Mouse (Mus musculus) limb, embryonic 12.5 days (tissue): Measurements from ENCODE around the gene Recql5. TPM values are rescaled to one million over a fixed set of nuclear protein-coding genes. Genes with fewer than 3 reads are reported as not detected.

ENCODE experiments used
- ATAC-seq: fragments of 200-750 bp; cut with Nextera tagmentation; 2 replicates; pipeline ENCODE4 v1.8.0; 2017; ENCODE audit warnings: low read depth, moderate TSS enrichment; ENCODE audit not compliant: insufficient number of reproducible peaks, insufficient read depth, low FRiP score, low TSS enrichment
- H3K27ac ChIP-seq: fragments of 300-500 bp; sonication (generic); 2 replicates; pipeline ENCODE4 v1.5.1; 2016; ENCODE audit warnings: mild to moderate bottlenecking, moderate library complexity
- H3K27me3 ChIP-seq: fragments of 300-500 bp; sonication (generic); 2 replicates; pipeline ENCODE4 v1.6.1; 2016; ENCODE audit warnings: mild to moderate bottlenecking, moderate library complexity
- H3K36me3 ChIP-seq: fragments of 300-500 bp; sonication (generic); 2 replicates; pipeline ENCODE4 v1.6.1; 2016; ENCODE audit warnings: mild to moderate bottlenecking, moderate library complexity
- H3K4me1 ChIP-seq: fragments of 300-500 bp; sonication (generic); replicated peaks from 2 replicates; pipeline ENCODE4 v1.6.1; 2016
- H3K4me2 ChIP-seq: fragments of 300-500 bp; sonication (generic); 2 replicates; pipeline ENCODE4 v1.6.1; 2016; ENCODE audit warnings: mild to moderate bottlenecking, moderate library complexity
- H3K4me3 ChIP-seq: fragments of 300-500 bp; sonication (generic); replicated peaks from 2 replicates; pipeline ENCODE4 v1.5.1; 2016; ENCODE audit warnings: mild to moderate bottlenecking
- H3K9ac ChIP-seq: fragments of 300-500 bp; sonication (generic); replicated peaks from 2 replicates; pipeline ENCODE4 v1.6.1; 2016; ENCODE audit warnings: mild to moderate bottlenecking, moderate library complexity
- H3K9me3 ChIP-seq: fragments of 300-500 bp; sonication (generic); 2 replicates; pipeline ENCODE4 v1.6.1; 2016; ENCODE audit warnings: mild to moderate bottlenecking, moderate library complexity
- WGBS: fragments of 180-500 bp; shearing (Covaris S2); methylation state at CpG from one replicate; pipeline ENCODE4 v1.1.7; 2016; 5-methylcytosine and 5-hydroxymethylcytosine counted together
- polyA plus RNA-seq: library from polyadenylated mRNA; unstranded; fragments of >200 nt; fragmentation: Nextera tagmentation; extraction: Ambion mirVana; gene quantifications from 2 replicates; pipeline ENCODE4 v1.2.1, GENCODE M21; 2016

The Recql5 gene
- polyA plus RNA-seq, 1 experiment from 2014 or later, result 24.7 TPM

DNA sequence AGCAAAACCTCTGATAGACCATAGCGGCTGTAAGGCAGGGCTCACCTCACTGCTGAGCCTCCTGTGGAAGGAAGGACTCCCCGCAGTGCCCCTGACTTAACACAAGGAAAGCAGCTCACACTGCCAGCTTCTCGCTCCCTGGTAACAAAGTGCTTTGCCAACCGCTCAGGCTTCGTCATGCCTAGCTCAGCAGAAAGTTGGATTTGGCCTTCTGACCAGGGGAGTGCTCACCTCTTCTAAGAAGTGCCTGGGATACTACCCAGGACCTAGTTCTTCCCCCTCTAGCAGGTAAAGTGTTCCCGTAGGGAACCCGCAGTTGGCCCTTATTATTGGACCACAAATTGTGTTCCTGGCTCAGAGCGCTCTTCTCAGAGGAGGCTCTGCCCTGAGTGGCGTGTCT is 25.7 kb upstream of the Recql5 start:
- H3K27me3 ChIP-seq, result no peaks in the 10 kb centered on the region
- no peaks in the 10 kb centered on the region for H3K9me3 ChIP-seq
- no peak for ATAC-seq
- no peak overlapping the region for H3K4me3 ChIP-seq
- no peak overlapping the region for H3K4me2 ChIP-seq
- H3K27ac ChIP-seq, result no peak overlapping the region
- H3K36me3 ChIP-seq, result peaks cover 89% of the 10 kb centered on the region
- 0 out of 2 replicates have a peak, but pooled peaks cover 6% of the 10 kb centered on the region for H3K4me1 ChIP-seq
- WGBS, result 96% methylated on average over 9 of the region's 9 CpGs
- no peak overlapping the region for H3K9ac ChIP-seq

DNA sequence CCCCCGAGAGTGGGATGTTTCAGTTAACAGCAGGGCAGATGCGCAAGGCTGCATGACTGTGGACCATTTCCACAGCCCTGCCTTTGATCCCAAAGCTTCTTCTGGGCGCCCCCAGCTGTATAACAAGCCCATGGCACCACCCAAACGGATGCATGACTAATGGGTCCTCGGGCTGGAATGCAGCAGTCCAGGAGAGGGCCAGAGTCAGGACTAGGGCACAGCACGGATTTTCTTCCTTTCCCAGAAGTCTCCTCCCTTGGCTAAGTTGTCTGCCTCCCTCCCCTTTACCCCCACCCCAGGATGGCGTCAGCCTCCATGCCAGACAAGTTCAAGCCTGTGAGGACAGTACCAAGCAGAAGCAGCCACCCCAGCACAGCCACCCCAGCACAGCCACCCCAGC is 24.7 kb upstream of the Recql5 start:
- no peak for ATAC-seq
- Histone ChIP-seq H3K27ac (0 out of 2 replicates have a peak overlapping the region, but pooled peaks have one; percentile 50), H3K36me3 (peaks cover 88% of the 10 kb centered on the region), H3K4me1 (0 out of 2 replicates have a peak, but pooled peaks cover 6% of the 10 kb centered on the region), H3K9me3 (no peaks in the 10 kb centered on the region), H3K4me2 (no peak overlapping the region), H3K4me3 (no peak overlapping the region), H3K27me3 (no peaks in the 10 kb centered on the region), H3K9ac (no peak overlapping the region)
- WGBS, result 75% methylated on average over 6 of the region's 7 CpGs

DNA sequence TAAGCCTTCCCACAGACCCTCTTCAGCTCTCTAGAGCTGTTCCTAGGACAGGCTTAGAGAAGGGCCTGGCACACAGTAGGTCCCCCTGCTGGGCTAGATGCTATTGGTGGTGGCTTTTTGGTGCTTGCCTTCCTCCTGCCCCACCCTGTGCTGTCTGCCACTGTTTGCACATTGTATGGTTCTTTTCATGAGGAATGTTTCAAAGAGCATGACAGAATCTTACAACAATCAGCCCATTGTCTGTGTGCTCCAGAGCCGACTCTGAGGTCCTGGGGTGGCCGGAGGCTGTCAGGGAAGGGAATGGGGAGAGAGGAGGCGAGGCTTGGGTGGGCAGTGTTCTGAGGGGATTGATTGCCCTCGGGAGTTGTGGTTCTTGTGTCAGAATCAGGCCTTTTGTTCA is 23.2 kb upstream of the Recql5 start:
- Histone ChIP-seq H3K9ac (no peak overlapping the region), H3K27me3 (no peaks in the 10 kb centered on the region), H3K4me1 (0 out of 2 replicates have a peak, but pooled peaks cover 6% of the 10 kb centered on the region), H3K9me3 (no peaks in the 10 kb centered on the region), H3K36me3 (peaks cover 88% of the 10 kb centered on the region), H3K4me2 (no peak overlapping the region), H3K27ac (peak overlapping the region; percentile 56), H3K4me3 (no peak overlapping the region)
- 71% methylated on average over 4 of the region's 4 CpGs for WGBS
- no peak for ATAC-seq

DNA sequence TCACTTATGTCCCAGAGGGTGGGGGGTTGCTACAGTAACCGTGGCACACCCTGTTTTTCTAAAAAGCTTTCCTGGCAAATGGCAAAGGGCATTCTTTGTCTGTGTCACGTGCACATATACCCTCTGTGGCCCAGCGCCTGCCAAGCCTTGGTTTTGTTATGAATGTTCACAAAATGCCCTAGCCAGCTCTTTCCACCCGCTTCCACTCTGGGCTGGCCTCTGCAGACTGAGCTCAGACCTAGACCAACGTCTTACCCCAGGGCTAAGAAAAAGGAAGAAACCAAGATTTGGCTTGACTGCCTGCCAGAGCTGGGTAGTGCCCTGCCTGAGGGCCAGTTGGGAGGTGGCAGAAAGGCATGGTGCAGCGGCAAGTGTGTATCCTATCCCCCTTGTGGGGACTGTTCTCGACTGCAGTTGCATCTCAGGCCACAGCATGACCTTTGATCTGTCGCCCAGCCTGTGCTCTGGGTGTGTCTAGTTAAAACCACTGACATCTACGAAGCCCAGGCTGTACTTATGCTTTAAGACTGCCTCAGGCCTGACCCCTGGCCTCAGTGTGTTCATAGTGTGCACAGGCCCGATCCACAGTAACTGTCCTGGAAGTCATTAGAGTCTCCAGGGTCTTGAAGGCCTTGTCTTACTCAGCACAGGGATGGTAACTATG is 22.1 kb upstream of the Recql5 start:
- ATAC-seq, result no peak
- Histone ChIP-seq H3K4me1 (0 out of 2 replicates have a peak, but pooled peaks cover 6% of the 10 kb centered on the region), H3K9ac (no peak overlapping the region), H3K27ac (no peak overlapping the region), H3K9me3 (no peaks in the 10 kb centered on the region), H3K4me3 (no peak overlapping the region), H3K36me3 (peaks cover 88% of the 10 kb centered on the region), H3K4me2 (no peak overlapping the region), H3K27me3 (no peaks in the 10 kb centered on the region)
- 73% methylated on average over 10 of the region's 10 CpGs for WGBS

DNA sequence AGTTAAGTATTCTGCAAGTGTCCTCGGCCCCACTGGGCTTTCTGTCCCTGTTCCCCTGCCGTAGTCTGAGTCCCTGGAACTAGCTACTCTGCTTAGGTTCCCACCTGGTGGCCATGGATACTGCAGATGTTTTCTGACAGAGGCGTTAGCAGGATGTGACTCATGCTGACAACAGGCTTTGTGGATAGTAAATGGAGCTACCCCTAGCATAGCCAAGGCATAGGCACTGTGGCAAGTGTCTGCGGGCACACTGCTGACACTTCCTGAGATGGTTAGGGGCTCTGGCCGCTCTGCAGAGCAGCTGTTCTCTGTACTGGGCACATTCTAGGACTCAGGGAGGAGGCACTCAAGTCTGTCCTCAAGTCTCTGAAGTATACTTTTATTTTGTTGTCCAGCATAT is 21.4 kb upstream of the Recql5 start:
- no peak for ATAC-seq
- Histone ChIP-seq H3K4me1 (0 out of 2 replicates have a peak, but pooled peaks cover 6% of the 10 kb centered on the region), H3K4me3 (no peak overlapping the region), H3K27ac (no peak overlapping the region), H3K9me3 (no peaks in the 10 kb centered on the region), H3K27me3 (no peaks in the 10 kb centered on the region), H3K9ac (no peak overlapping the region), H3K4me2 (no peak overlapping the region), H3K36me3 (peaks cover 88% of the 10 kb centered on the region)
- 90% methylated on average over 5 of the region's 5 CpGs for WGBS

DNA sequence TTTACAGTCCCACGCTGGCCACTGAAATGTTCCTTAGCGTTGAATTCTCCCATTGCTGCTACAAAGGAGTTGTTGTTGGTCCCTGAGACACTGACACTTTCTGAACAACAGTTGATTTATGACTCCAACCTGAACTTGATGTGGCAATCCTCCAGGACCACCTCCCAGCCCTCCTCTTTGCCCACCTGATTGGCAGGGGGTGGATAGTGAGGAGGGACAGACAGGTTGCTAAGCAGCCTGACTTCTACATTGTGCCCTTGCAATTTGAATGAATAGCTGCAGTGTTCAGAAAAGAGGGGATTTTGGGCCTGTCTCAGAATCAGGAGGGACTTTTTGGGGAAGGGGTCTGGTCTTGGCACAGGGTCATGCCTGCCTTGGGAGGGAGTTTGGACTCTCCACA is 17.4 kb upstream of the Recql5 start:
- no peak overlapping the region for H3K4me3 ChIP-seq
- no peak overlapping the region for H3K9ac ChIP-seq
- H3K4me2 ChIP-seq, result no peak overlapping the region
- no peak overlapping the region for H3K27ac ChIP-seq
- WGBS, result 87% methylated on average over 2 of the region's 2 CpGs
- no peaks in the 10 kb centered on the region for H3K27me3 ChIP-seq
- H3K4me1 ChIP-seq, result no peaks in the 10 kb centered on the region
- ATAC-seq, result no peak
- no peaks in the 10 kb centered on the region for H3K9me3 ChIP-seq
- H3K36me3 ChIP-seq, result peaks cover 98% of the 10 kb centered on the region

DNA sequence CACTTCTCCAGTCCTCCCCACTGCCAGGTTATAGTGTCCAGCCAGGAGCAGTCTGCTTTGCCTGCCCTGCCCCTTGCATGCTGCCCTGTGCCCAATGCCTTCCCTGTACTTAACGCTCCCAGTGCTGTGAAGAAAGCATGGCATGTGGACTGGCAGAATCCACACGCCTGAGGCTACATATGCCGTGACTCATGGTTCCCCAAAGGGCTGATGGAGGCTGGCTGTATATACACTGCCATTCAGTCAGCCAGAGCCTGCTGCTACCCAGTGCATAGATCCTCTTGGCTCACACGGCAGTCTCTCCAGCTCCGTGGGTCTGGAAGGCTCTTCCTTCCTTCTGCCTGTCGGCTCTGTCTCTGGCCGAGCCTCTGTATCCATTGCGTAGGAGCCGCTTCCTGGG is 15.0 kb upstream of the Recql5 start:
- peaks cover 98% of the 10 kb centered on the region for H3K36me3 ChIP-seq
- 94% methylated on average over 9 of the region's 9 CpGs for WGBS

DNA sequence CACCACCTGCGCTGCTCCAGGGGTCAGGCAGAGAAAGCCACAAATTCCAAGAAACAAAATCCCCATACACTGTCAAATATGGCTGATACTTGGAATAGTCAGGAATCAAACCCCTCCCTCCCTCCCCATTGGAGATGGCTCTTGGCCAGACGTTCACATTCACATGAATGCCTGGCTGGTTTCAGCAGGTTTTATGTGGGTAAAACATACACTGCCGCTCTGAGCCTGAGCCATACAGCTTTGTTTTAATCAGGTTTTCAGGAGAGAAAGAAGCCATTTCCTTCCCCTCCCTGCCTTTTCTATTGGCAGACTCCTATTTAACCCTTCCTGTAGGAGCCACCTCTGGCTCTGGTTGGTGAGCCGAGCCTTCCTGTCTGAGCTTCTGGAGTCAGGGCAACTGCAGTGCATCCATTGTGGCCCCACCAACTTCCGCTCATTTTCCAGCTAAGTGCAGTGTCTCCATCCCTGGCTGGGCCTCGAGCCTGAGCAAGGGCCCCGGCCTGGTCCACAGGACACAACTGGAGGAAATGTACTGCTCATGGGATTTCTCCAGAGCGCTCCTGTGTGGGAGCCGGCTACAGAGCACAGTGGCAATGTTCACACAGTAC is 13.0 kb upstream of the Recql5 start:
- Histone ChIP-seq H3K4me1 (no peaks in the 10 kb centered on the region), H3K4me2 (no peak overlapping the region), H3K27me3 (no peaks in the 10 kb centered on the region), H3K9ac (no peak overlapping the region), H3K36me3 (peaks cover 98% of the 10 kb centered on the region), H3K4me3 (no peak overlapping the region), H3K27ac (no peak overlapping the region), H3K9me3 (no peaks in the 10 kb centered on the region)
- no peak for ATAC-seq
- WGBS, result 89% methylated on average over 9 of the region's 9 CpGs

More for the DNA sequence above, 15.0 kb upstream of the Recql5 start:
- no peaks in the 10 kb centered on the region for H3K9me3 ChIP-seq
- no peaks in the 10 kb centered on the region for H3K4me1 ChIP-seq
- no peak overlapping the region for H3K4me3 ChIP-seq
- no peak overlapping the region for H3K4me2 ChIP-seq
- no peak overlapping the region for H3K27ac ChIP-seq
- no peak for ATAC-seq
- H3K27me3 ChIP-seq, result no peaks in the 10 kb centered on the region
- H3K9ac ChIP-seq, result no peak overlapping the region

DNA sequence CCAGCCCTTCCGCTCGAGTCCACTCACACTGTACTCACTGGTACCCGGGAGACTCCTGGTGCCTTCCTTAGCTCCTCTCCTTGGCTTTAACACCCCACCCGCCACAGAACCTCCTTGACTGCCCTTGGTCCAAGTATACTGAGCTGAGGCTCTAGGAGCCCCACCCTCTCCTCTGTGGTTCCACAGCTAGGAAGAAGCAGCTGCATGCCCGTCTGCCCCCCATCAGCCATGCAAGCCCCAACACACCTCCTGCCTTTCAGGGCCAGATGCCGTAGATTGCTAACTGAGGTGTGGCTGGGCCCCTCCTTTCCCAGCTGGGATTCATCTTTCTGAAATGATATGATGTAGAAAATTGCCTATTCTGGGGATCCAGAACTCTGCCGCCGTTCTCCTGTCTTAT is 12.0 kb upstream of the Recql5 start:
- WGBS, result 88% methylated on average over 8 of the region's 8 CpGs
- no peaks in the 10 kb centered on the region for H3K27me3 ChIP-seq
- H3K27ac ChIP-seq, result 0 out of 2 replicates have a peak overlapping the region, but pooled peaks have one; percentile 23
- no peak overlapping the region for H3K4me2 ChIP-seq
- no peak for ATAC-seq
- no peaks in the 10 kb centered on the region for H3K4me1 ChIP-seq
- H3K36me3 ChIP-seq, result peaks cover 98% of the 10 kb centered on the region
- no peak overlapping the region for H3K9ac ChIP-seq
- no peak overlapping the region for H3K4me3 ChIP-seq
- no peaks in the 10 kb centered on the region for H3K9me3 ChIP-seq

DNA sequence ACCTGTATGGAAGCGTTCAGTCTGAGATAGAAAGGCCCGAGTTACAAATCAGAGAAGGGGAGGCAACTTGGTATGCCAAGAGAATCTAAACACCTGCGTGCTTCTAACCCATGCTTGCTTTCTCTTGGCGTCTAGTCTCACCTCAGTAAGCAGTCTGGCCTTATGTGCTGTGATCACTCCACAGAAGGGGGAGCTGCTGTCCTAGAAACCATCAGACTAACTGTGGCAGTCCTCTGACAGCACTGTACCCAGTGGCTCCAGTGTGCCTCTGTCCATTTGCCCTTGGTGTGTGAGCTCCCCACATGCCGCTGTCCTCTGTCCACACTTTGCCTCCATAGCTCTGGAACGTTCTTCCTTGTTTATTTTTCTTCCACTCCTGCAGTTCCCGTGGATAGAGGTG is 8.7 kb upstream of the Recql5 start:
- WGBS, result 86% methylated on average over 7 of the region's 7 CpGs
- Histone ChIP-seq H3K9ac (no peak overlapping the region), H3K36me3 (peaks cover 94% of the 10 kb centered on the region), H3K9me3 (no peaks in the 10 kb centered on the region), H3K4me3 (no peak overlapping the region), H3K4me1 (no peaks in the 10 kb centered on the region), H3K27ac (no peak overlapping the region), H3K27me3 (no peaks in the 10 kb centered on the region), H3K4me2 (no peak overlapping the region)
- no peak for ATAC-seq

DNA sequence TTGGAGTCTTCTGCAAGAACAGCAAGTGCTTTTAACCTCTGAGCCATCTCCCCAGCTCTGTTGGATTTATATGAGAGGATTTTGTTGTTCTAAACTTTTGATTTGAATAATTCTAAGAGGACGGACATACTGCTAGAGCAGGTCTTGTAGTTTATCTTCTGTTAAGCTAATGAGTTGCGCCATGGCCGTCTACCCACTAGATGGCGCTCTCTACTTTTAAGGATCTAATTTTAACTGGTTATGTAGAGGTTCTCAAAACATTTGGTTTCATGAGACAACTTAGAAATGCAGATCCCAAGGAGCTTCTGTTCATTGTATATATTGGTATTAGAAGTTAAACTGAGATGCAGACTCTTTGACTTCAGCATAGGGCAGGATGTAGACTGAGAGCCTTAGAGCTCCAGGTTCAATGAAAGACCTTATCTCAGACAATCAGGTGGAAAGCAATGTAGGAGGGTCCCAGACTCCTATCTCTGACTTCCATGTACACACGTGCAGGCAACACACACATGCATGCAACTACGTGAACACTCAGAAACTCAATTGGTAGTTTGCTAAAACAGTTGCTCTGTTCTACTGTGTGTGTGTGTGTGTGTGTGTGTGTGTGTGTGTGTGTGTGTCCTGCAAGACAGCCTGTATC is 6.5 kb upstream of the Recql5 start:
- no peak for ATAC-seq
- WGBS, result 48% methylated on average over 6 of the region's 6 CpGs
- H3K9me3 ChIP-seq, result no peaks in the 10 kb centered on the region

More for the DNA sequence above, 6.5 kb upstream of the Recql5 start:
- no peak overlapping the region for H3K9ac ChIP-seq
- H3K4me3 ChIP-seq, result no peak overlapping the region
- H3K36me3 ChIP-seq, result peaks cover 93% of the 10 kb centered on the region
- no peak overlapping the region for H3K27ac ChIP-seq
- no peak overlapping the region for H3K4me2 ChIP-seq
- no peaks in the 10 kb centered on the region for H3K27me3 ChIP-seq
- H3K4me1 ChIP-seq, result peaks cover 1% of the 10 kb centered on the region
